Mouse (Mus musculus): ENCODE data around the gene Lrp2.

GRCm38 (mm10) chr2:69427141-69427540 lies 158.7 kb downstream of the Lrp2 start:
- no peak for TF ChIP-seq CTCF (IDR thresholded peaks at IDR 0.05; ENCODE audit: low read depth, low read length)
- no peak for TF ChIP-seq GATA1 (IDR thresholded peaks at IDR 0.05; ENCODE audit: borderline replicate concordance, low read length)
- no peak for TF ChIP-seq TAL1 (conservative IDR thresholded peaks at IDR 0.05; ENCODE audit: low read depth, low read length)
